Mouse (Mus musculus): Measurements from ENCODE around the gene Plpp2.

- TF ChIP-seq CTCF (IDR thresholded peaks at IDR 0.05; ENCODE audit: control insufficient read depth, insufficient read depth, insufficient replicate concordance, low read depth, low read length) (no peak), POLR2A (IDR thresholded peaks at IDR 0.05; ENCODE audit: control insufficient read depth, low read depth, low read length) (no peak)
These were observed 40.8 kb upstream of the Plpp2 start for GRCm38 (mm10) chr10:79574350-79574749.

All from testis, adult 2 months (tissue).